Mouse (Mus musculus) intestine, embryonic 15.5 days (tissue): ENCODE results near the gene Armh3. TPM values are rescaled to one million over a fixed set of nuclear protein-coding genes. Genes with fewer than 3 reads are reported as not detected.
"Not testable (repeated sequence)": the region's sequence is repeated elsewhere in the genome, so short reads cannot be mapped to it uniquely, and the experiment has no call there.

Experiments
- ATAC-seq: fragments of 200-750 bp; cut with Nextera tagmentation; 2 replicates; pipeline ENCODE4 v1.8.0; 2017; ENCODE audit warnings: moderate TSS enrichment, moderate library complexity
- H3K27ac ChIP-seq: fragments of 300-500 bp; sonication (generic); 2 replicates; pipeline ENCODE4 v1.5.1; 2015; ENCODE audit warnings: mild to moderate bottlenecking, inconsistent platforms
- H3K27me3 ChIP-seq: fragments of 300-500 bp; sonication (generic); replicated peaks from 2 replicates; pipeline ENCODE4 v1.6.1; 2015; ENCODE audit warnings: inconsistent platforms
- H3K36me3 ChIP-seq: fragments of 300-500 bp; sonication (generic); 2 replicates; pipeline ENCODE4 v1.6.1; 2015; ENCODE audit warnings: inconsistent platforms
- H3K4me1 ChIP-seq: fragments of 300-500 bp; sonication (generic); replicated peaks from 2 replicates; pipeline ENCODE4 v1.6.1; 2015; ENCODE audit warnings: inconsistent platforms
- H3K4me2 ChIP-seq: fragments of 300-500 bp; sonication (generic); replicated peaks from 2 replicates; pipeline ENCODE4 v1.6.1; 2015; ENCODE audit warnings: mild to moderate bottlenecking, inconsistent platforms
- H3K4me3 ChIP-seq: fragments of 300-500 bp; sonication (generic); replicated peaks from 2 replicates; pipeline ENCODE4 v1.5.1; 2015; ENCODE audit warnings: inconsistent platforms
- H3K9ac ChIP-seq: fragments of 300-500 bp; sonication (generic); 2 replicates; pipeline ENCODE4 v1.6.1; 2015; ENCODE audit warnings: inconsistent platforms
- H3K9me3 ChIP-seq: fragments of 300-500 bp; sonication (generic); 2 replicates; pipeline ENCODE4 v1.6.1; 2016; ENCODE audit warnings: inconsistent platforms
- WGBS: fragments of 180-500 bp; shearing (Covaris S2); methylation state at CpG from one replicate; pipeline ENCODE4 v1.1.7; 2015; 5-methylcytosine and 5-hydroxymethylcytosine counted together
- polyA plus RNA-seq: library from polyadenylated mRNA; unstranded; fragments of >200 nt; fragmentation: Nextera tagmentation; extraction: Ambion mirVana; gene quantifications from 2 replicates; pipeline ENCODE4 v1.2.1, GENCODE M21; 2015

The Armh3 gene
- polyA plus RNA-seq, 1 experiment from 2014 or later, result 15.5 TPM

- Histone ChIP-seq H3K9me3 (no peaks in the 10 kb centered on the region), H3K27me3 (peaks cover 9% of the 10 kb centered on the region; the same call in 1 of the 2 replicates), H3K27ac (no peak overlapping the region), H3K4me3 (no peak overlapping the region), H3K9ac (no peak overlapping the region), H3K4me1 (peaks cover 36% of the 10 kb centered on the region), H3K36me3 (no peaks in the 10 kb centered on the region), H3K4me2 (no peak overlapping the region)
- 45% methylated on average over 11 of the region's 11 CpGs for WGBS
- ATAC-seq, result no peak
These were observed 180.3 kb downstream of the Armh3 start for GRCm38 (mm10) chr19:45817816-45818490.

- peaks cover 47% of the 10 kb centered on the region for H3K4me1 ChIP-seq
- no peak for ATAC-seq
- H3K27ac ChIP-seq, result no peak overlapping the region
- no peaks in the 10 kb centered on the region for H3K36me3 ChIP-seq
- peak overlapping the region; percentile 38; the same call in 1 of the 2 replicates for H3K4me3 ChIP-seq
- H3K27me3 ChIP-seq, result peaks cover 9% of the 10 kb centered on the region; the same call in 1 of the 2 replicates
- WGBS, result 28% methylated on average over 8 of the region's 8 CpGs
- H3K4me2 ChIP-seq, result peak overlapping the region; percentile 84
- H3K9ac ChIP-seq, result no peak overlapping the region
- H3K9me3 ChIP-seq, result no peaks in the 10 kb centered on the region
These were observed 181.6 kb downstream of the Armh3 start for GRCm38 (mm10) chr19:45816727-45817126.

DNA sequence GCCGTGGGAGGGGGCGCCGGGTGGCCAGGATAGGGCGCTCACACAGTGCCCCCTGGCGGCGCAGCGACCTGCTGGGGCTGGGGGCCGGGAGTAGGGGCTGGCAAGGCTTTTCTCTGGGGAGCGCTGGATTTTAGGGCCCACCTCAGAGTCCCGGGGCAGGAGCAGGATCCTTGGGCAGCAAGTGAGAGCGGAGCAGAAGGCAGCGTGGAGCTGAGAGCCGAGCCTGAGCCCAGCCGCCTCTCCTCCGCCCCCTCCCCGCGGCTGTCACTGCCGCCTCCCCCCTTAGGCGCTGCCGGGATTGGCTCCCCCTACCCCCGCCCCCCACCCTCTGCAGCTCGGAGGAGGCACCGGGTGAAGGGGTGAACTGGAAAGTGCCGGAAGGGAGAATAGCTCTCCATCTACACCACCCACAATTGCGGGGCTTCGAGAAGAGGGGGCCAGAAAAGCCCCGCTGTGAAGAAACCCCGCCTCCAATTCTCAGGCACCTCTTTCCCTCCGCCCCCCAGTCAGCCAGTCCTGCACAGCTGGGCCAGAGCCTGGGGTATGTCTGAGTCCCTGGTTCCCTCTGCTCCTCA lies 182.4 kb downstream of the Armh3 start, which contains the start of gene Kcnip2:
TSS of gene Kcnip2 (minus strand) at position 231 of the 575 bp plus-strand sequence.
- Histone ChIP-seq H3K27me3 (peaks cover 9% of the 10 kb centered on the region; the same call in 1 of the 2 replicates), H3K9me3 (no peaks in the 10 kb centered on the region), H3K4me2 (peak within 1 kb of the TSS; percentile 84), H3K4me3 (peak within 1 kb of the TSS; percentile 38), H3K27ac (no peak within 1 kb of the TSS), H3K9ac (peak within 1 kb of the TSS; percentile 34; the same call in 1 of the 2 replicates), H3K36me3 (no peaks in the 10 kb centered on the region), H3K4me1 (peaks cover 47% of the 10 kb centered on the region)
- 1% methylated on average over 26 of the region's 29 CpGs for WGBS
- ATAC-seq, result peak; percentile 61

- H3K9ac ChIP-seq, result no peak overlapping the region
- peaks cover 9% of the 10 kb centered on the region; the same call in 1 of the 2 replicates for H3K27me3 ChIP-seq
- no peak overlapping the region for H3K27ac ChIP-seq
- peak overlapping the region; percentile 84 for H3K4me2 ChIP-seq
- ATAC-seq, result no peak
- H3K9me3 ChIP-seq, result no peaks in the 10 kb centered on the region
- peaks cover 47% of the 10 kb centered on the region for H3K4me1 ChIP-seq
- H3K36me3 ChIP-seq, result no peaks in the 10 kb centered on the region
- 58% methylated on average over 10 of the region's 10 CpGs for WGBS
- H3K4me3 ChIP-seq, result 0 out of 2 replicates have a peak overlapping the region, but pooled peaks have one; percentile 38
These were observed 183.1 kb downstream of the Armh3 start for GRCm38 (mm10) chr19:45815170-45815569.

- Histone ChIP-seq H3K4me2 (no peak overlapping the region), H3K4me3 (no peak overlapping the region), H3K36me3 (no peaks in the 10 kb centered on the region), H3K27ac (no peak overlapping the region), H3K9me3 (no peaks in the 10 kb centered on the region), H3K27me3 (peaks cover 9% of the 10 kb centered on the region; the same call in 1 of the 2 replicates), H3K9ac (no peak overlapping the region), H3K4me1 (peaks cover 47% of the 10 kb centered on the region)
- ATAC-seq, result peak; percentile 35; the same call in 1 of the 2 replicates
- WGBS, result 14% methylated on average over 12 of the region's 12 CpGs
These were observed 184.5 kb downstream of the Armh3 start for GRCm38 (mm10) chr19:45813801-45814200.

DNA sequence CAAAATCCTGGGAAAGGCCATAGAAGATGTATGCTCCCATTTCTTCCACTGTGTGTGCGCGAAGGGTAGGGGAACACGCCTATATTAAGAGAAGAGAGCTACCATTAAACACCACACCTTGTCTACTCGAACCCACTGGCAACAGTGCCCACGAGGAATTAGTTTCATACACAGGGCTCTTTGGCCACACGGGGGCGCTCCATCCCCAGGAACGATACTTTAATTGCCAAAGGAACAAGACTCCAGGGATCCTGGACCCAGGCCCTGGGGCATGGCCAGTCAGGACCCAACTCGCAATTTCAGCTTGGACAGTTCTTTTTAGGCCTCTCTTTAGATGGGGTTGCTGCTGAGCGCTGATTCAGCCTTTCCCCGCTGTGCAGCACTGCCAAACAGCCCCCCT lies 185.0 kb downstream of the Armh3 start:
- H3K27ac ChIP-seq, result no peak overlapping the region
- WGBS, result 7% methylated on average over 11 of the region's 11 CpGs
- H3K4me3 ChIP-seq, result no peak overlapping the region
- no peaks in the 10 kb centered on the region for H3K36me3 ChIP-seq
- no peaks in the 10 kb centered on the region for H3K9me3 ChIP-seq
- H3K4me2 ChIP-seq, result no peak overlapping the region
- no peak overlapping the region for H3K9ac ChIP-seq
- no peak for ATAC-seq
- peaks cover 44% of the 10 kb centered on the region for H3K4me1 ChIP-seq
- H3K27me3 ChIP-seq, result peaks cover 9% of the 10 kb centered on the region; the same call in 1 of the 2 replicates

DNA sequence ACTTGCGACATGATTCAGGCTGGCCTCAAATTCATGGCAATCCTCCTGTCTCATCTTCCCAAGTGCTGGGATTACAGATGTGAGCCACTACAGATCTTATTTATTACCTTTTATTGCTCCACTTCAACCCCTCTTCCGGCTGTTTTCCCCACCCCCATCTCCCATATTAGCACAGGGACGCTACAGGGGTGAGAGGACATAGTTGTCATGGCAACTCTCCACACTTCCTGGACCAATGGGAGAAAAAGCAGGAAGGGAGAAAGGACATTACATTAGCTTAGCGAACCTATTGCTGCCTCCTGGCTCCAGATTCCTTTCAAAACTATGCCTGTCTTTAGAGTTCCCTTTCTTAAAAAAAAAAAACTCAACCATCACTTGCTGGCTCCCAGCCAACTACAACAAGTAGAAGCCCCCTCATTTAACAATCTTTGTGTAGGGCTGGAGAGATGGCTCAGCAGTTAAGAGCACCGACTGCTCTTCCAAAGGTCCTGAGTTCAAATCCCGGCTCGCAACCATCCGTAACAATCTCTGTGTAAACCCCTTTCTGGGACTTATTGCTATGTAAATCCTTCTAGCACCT lies 185.5 kb downstream of the Armh3 start:
- Histone ChIP-seq H3K9me3 (no peaks in the 10 kb centered on the region), H3K4me3 (peak overlapping the region; percentile 15), H3K4me1 (peaks cover 39% of the 10 kb centered on the region), H3K27me3 (peaks cover 9% of the 10 kb centered on the region; the same call in 1 of the 2 replicates), H3K4me2 (peak overlapping the region; percentile 60), H3K36me3 (no peaks in the 10 kb centered on the region), H3K9ac (no peak overlapping the region), H3K27ac (no peak overlapping the region)
- ATAC-seq, result no peak
- WGBS, result 17% methylated on average over 8 of the region's 8 CpGs

DNA sequence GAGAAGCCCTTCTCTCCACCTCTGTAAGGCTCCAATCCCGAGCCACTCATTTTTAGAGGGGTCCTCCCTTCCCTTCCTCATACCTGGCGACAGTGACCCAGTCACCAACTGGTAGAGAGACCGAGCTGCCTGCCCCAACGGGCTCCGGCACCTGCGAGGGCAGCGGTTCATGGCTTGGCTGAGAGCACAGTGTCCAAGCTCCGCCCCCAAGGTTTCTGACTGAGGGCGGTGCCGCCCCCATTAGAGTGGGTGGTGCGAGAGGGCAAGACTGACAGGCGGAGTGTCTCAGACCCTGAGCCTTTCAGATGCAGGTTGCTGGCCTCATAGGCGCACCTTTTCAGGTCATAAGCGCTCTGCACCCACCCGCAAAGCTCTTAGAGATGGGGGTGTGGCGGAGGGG lies 186.2 kb downstream of the Armh3 start:
- ATAC-seq, result peak; percentile 72
- H3K27ac ChIP-seq, result no peak overlapping the region
- H3K4me3 ChIP-seq, result peak overlapping the region; percentile 15
- H3K4me1 ChIP-seq, result peaks cover 33% of the 10 kb centered on the region
- no peaks in the 10 kb centered on the region for H3K36me3 ChIP-seq
- H3K9me3 ChIP-seq, result no peaks in the 10 kb centered on the region
- H3K9ac ChIP-seq, result no peak overlapping the region
- 1% methylated on average over 16 of the region's 16 CpGs for WGBS
- H3K27me3 ChIP-seq, result peaks cover 9% of the 10 kb centered on the region; the same call in 1 of the 2 replicates
- H3K4me2 ChIP-seq, result peak overlapping the region; percentile 60

DNA sequence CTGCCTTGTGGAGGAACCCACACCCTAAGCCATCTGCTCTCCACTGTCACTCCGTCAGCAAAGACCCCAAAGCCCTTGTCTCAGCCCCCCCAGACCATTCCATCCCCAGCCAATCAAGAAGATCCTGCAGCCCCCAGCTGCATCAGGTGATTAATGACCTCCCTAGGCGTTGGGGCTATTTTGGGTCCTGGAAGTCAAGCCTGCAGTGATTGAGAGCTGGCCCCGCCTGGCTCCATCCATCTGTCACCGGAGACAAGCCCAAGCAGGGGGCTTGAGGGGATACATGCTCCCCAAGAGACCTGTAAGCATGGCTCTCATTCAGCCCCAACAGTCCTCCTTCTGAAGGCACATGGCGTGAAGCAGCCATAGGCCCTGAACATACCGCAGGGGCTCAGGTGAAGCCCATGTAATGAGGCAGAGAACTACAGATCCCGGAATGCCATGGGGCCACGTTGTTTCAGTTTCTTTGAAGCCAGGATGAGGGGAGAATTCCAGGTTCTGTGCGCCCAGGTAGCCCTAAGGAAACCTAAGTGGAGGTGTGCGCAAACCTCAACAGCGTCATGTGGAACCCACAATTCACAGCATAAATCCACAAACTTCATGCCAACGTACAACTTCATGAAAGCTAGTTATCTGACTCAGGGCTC lies 187.1 kb downstream of the Armh3 start:
- Histone ChIP-seq H3K27ac (no peak overlapping the region), H3K4me2 (no peak overlapping the region), H3K9ac (no peak overlapping the region), H3K36me3 (no peaks in the 10 kb centered on the region), H3K9me3 (no peaks in the 10 kb centered on the region), H3K4me1 (peaks cover 23% of the 10 kb centered on the region), H3K4me3 (no peak overlapping the region), H3K27me3 (peaks cover 9% of the 10 kb centered on the region; the same call in 1 of the 2 replicates)
- no peak for ATAC-seq
- 57% methylated on average over 12 of the region's 12 CpGs for WGBS

GRCm38 (mm10) chr19:45807732-45808131 lies 190.6 kb downstream of the Armh3 start:
- Histone ChIP-seq H3K9me3 (no peaks in the 10 kb centered on the region), H3K4me2 (no peak overlapping the region), H3K27me3 (no peaks in the 10 kb centered on the region), H3K9ac (no peak overlapping the region), H3K36me3 (no peaks in the 10 kb centered on the region), H3K4me1 (peaks cover 9% of the 10 kb centered on the region), H3K27ac (no peak overlapping the region), H3K4me3 (no peak overlapping the region)
- no peak for ATAC-seq
- WGBS, result 93% methylated on average over 4 of the region's 4 CpGs

GRCm38 (mm10) chr19:45805817-45806216 lies 192.5 kb downstream of the Armh3 start:
- 92% methylated on average over 6 of the region's 6 CpGs for WGBS

More at GRCm38 (mm10) chr19:45805817-45806216, 192.5 kb downstream of the Armh3 start:
- not testable (repeated sequence) for H3K9ac ChIP-seq, H3K4me2 ChIP-seq, H3K27ac ChIP-seq, H3K36me3 ChIP-seq, ATAC-seq, H3K4me1 ChIP-seq, H3K27me3 ChIP-seq, H3K4me3 ChIP-seq, H3K9me3 ChIP-seq
